Mouse (Mus musculus) forebrain, embryonic 14.5 days (tissue): ENCODE data around the gene Dock4. TPM values are rescaled to one million over a fixed set of nuclear protein-coding genes. Genes with fewer than 3 reads are reported as not detected.

ENCODE experiments used
- ATAC-seq: fragments of 200-750 bp; cut with Nextera tagmentation; 2 replicates; pipeline ENCODE4 v1.8.0; 2017; ENCODE audit warnings: mild to moderate bottlenecking, moderate library complexity
- DNase-seq: peaks from one replicate; pipeline ENCODE4 v3.0.0-alpha.2; 2015; ENCODE audit warnings: low spot score
- H3K27ac ChIP-seq: fragments of 300-500 bp; sonication (generic); 2 replicates; pipeline ENCODE4 v1.5.1; 2014; ENCODE audit warnings: low read depth, mild to moderate bottlenecking, control low read depth, low read length, moderate library complexity
- H3K27me3 ChIP-seq: fragments of 300-500 bp; sonication (generic); replicated peaks from 2 replicates; pipeline ENCODE4 v1.6.1; 2014; ENCODE audit warnings: low read length, control low read depth, mixed read lengths; ENCODE audit not compliant: control insufficient read depth, insufficient read depth
- H3K36me3 ChIP-seq: fragments of 300-500 bp; sonication (generic); 2 replicates; pipeline ENCODE4 v1.6.1; 2014; ENCODE audit warnings: low read length, control low read depth; ENCODE audit not compliant: control insufficient read depth, insufficient read depth
- H3K4me1 ChIP-seq: fragments of 300-500 bp; sonication (generic); 2 replicates; pipeline ENCODE4 v1.6.1; 2014; ENCODE audit warnings: antibody characterized with exemption, low read length, control low read depth; ENCODE audit not compliant: control insufficient read depth, insufficient read depth
- H3K4me2 ChIP-seq: fragments of 300-500 bp; sonication (generic); 2 replicates; pipeline ENCODE4 v1.6.1; 2014; ENCODE audit warnings: mild to moderate bottlenecking, control low read depth, low read length
- H3K4me3 ChIP-seq: fragments of 300-500 bp; sonication (generic); 2 replicates; pipeline ENCODE4 v1.5.1; 2014; ENCODE audit warnings: low read depth, low read length, control low read depth
- H3K9ac ChIP-seq: fragments of 300-500 bp; sonication (generic); 2 replicates; pipeline ENCODE4 v1.6.1; 2014; ENCODE audit warnings: mild to moderate bottlenecking, low read length, control low read depth, moderate library complexity
- H3K9me3 ChIP-seq: fragments of 300-500 bp; sonication (generic); replicated peaks from 2 replicates; pipeline ENCODE4 v1.6.1; 2016; ENCODE audit warnings: low read length, control low read depth, mixed read lengths; ENCODE audit not compliant: control insufficient read depth
- WGBS: fragments of 180-500 bp; shearing (Covaris S2); extraction: QIAGEN DNeasy Blood & Tissue Kit; methylation state at CpG from one replicate; pipeline ENCODE4 v1.1.7; 2014; 5-methylcytosine and 5-hydroxymethylcytosine counted together
- polyA plus RNA-seq: library from polyadenylated mRNA; unstranded; fragments of >200 nt; fragmentation: Nextera tagmentation; extraction: Ambion mirVana; gene quantifications from 2 replicates; pipeline ENCODE4 v1.2.1, GENCODE M21; 2014

The Dock4 gene
- polyA plus RNA-seq, 1 experiment from 2014 or later: 9.7 TPM

GRCm38 (mm10) chr12:40801456-40801855 is 355.7 kb downstream of the Dock4 start:
- H3K36me3 ChIP-seq: no peaks in the 10 kb centered on the region
- peaks cover 12% of the 10 kb centered on the region for H3K4me1 ChIP-seq
- no peaks in the 10 kb centered on the region for H3K9me3 ChIP-seq
- H3K4me2 ChIP-seq: no peak overlapping the region
- DNase-seq: no peak
- no peak overlapping the region for H3K27ac ChIP-seq
- WGBS: 80% methylated on average over 3 of the region's 3 CpGs
- no peak overlapping the region for H3K9ac ChIP-seq
- no peak overlapping the region for H3K4me3 ChIP-seq
- no peak for ATAC-seq
- H3K27me3 ChIP-seq: no peaks in the 10 kb centered on the region

GRCm38 (mm10) chr12:40805257-40805656 is 359.5 kb downstream of the Dock4 start:
- Histone ChIP-seq H3K27ac (no peak overlapping the region), H3K36me3 (peaks cover 14% of the 10 kb centered on the region), H3K27me3 (no peaks in the 10 kb centered on the region), H3K9ac (no peak overlapping the region), H3K4me3 (no peak overlapping the region), H3K4me2 (no peak overlapping the region), H3K4me1 (no peaks in the 10 kb centered on the region), H3K9me3 (no peaks in the 10 kb centered on the region)
- ATAC-seq (no peak), DNase-seq (no peak)
- WGBS: 74% methylated on average over 2 of the region's 2 CpGs

GRCm38 (mm10) chr12:40807916-40808315 is 362.2 kb downstream of the Dock4 start:
- H3K27ac ChIP-seq: no peak overlapping the region

GRCm38 (mm10) chr12:40813474-40813873 is 367.7 kb downstream of the Dock4 start:
- DNase-seq (no peak), ATAC-seq (no peak)
- Histone ChIP-seq H3K9me3 (no peaks in the 10 kb centered on the region), H3K4me1 (no peaks in the 10 kb centered on the region), H3K4me2 (no peak overlapping the region), H3K27ac (no peak overlapping the region), H3K9ac (no peak overlapping the region), H3K36me3 (0 out of 2 replicates have a peak, but pooled peaks cover 3% of the 10 kb centered on the region), H3K4me3 (no peak overlapping the region), H3K27me3 (no peaks in the 10 kb centered on the region)
- WGBS: 60% methylated on average over 2 of the region's 2 CpGs

More at GRCm38 (mm10) chr12:40807916-40808315, 362.2 kb downstream of the Dock4 start:
- Histone ChIP-seq H3K9ac (no peak overlapping the region), H3K4me3 (no peak overlapping the region), H3K27me3 (no peaks in the 10 kb centered on the region), H3K4me1 (no peaks in the 10 kb centered on the region), H3K4me2 (no peak overlapping the region), H3K36me3 (peaks cover 14% of the 10 kb centered on the region), H3K9me3 (no peaks in the 10 kb centered on the region)
- ATAC-seq: no peak
- DNase-seq: no peak
- 92% methylated on average over 1 of the region's 1 CpGs for WGBS

GRCm38 (mm10) chr12:40814659-40815363 is 369.1 kb downstream of the Dock4 start:
- DNase-seq (peak; percentile 71), ATAC-seq (no peak)
- Histone ChIP-seq H3K4me1 (no peaks in the 10 kb centered on the region), H3K27me3 (no peaks in the 10 kb centered on the region), H3K36me3 (no peaks in the 10 kb centered on the region), H3K27ac (no peak overlapping the region), H3K4me3 (no peak overlapping the region), H3K9me3 (no peaks in the 10 kb centered on the region), H3K9ac (no peak overlapping the region), H3K4me2 (no peak overlapping the region)

- Histone ChIP-seq H3K27ac (no peak overlapping the region), H3K9ac (no peak overlapping the region), H3K4me3 (no peak overlapping the region), H3K4me2 (no peak overlapping the region), H3K9me3 (no peaks in the 10 kb centered on the region), H3K36me3 (0 out of 2 replicates have a peak, but pooled peaks cover 4% of the 10 kb centered on the region), H3K27me3 (no peaks in the 10 kb centered on the region), H3K4me1 (no peaks in the 10 kb centered on the region)
- 88% methylated on average over 6 of the region's 6 CpGs for WGBS
- DNase-seq: no peak
- no peak for ATAC-seq
Observed at GRCm38 (mm10) chr12:40818046-40818708, 372.4 kb downstream of the Dock4 start.

GRCm38 (mm10) chr12:40823631-40824030 is 377.9 kb downstream of the Dock4 start:
- peaks cover 4% of the 10 kb centered on the region; the same call in 1 of the 2 replicates for H3K36me3 ChIP-seq
- ATAC-seq (no peak), DNase-seq (no peak)
- no peaks in the 10 kb centered on the region for H3K4me1 ChIP-seq
- H3K4me2 ChIP-seq: no peak overlapping the region
- H3K4me3 ChIP-seq: no peak overlapping the region
- H3K9ac ChIP-seq: no peak overlapping the region
- no peaks in the 10 kb centered on the region for H3K27me3 ChIP-seq
- WGBS: 94% methylated on average over 5 of the region's 5 CpGs
- H3K27ac ChIP-seq: no peak overlapping the region
- H3K9me3 ChIP-seq: no peaks in the 10 kb centered on the region

- Histone ChIP-seq H3K9me3 (no peaks in the 10 kb centered on the region), H3K36me3 (peaks cover 9% of the 10 kb centered on the region; the same call in 1 of the 2 replicates), H3K27me3 (no peaks in the 10 kb centered on the region), H3K9ac (no peak overlapping the region), H3K4me1 (no peaks in the 10 kb centered on the region), H3K27ac (no peak overlapping the region), H3K4me2 (no peak overlapping the region), H3K4me3 (no peak overlapping the region)
- 75% methylated on average over 2 of the region's 2 CpGs for WGBS
- ATAC-seq: no peak
- DNase-seq: peak; percentile 14
Observed at GRCm38 (mm10) chr12:40824251-40824650, 378.5 kb downstream of the Dock4 start.

- H3K36me3 ChIP-seq: peaks cover 14% of the 10 kb centered on the region; the same call in 1 of the 2 replicates
- no peak overlapping the region for H3K27ac ChIP-seq
- 93% methylated on average over 5 of the region's 5 CpGs for WGBS
- no peak for ATAC-seq
- H3K9ac ChIP-seq: no peak overlapping the region
- no peaks in the 10 kb centered on the region for H3K4me1 ChIP-seq
- H3K4me2 ChIP-seq: no peak overlapping the region
- no peaks in the 10 kb centered on the region for H3K9me3 ChIP-seq
- H3K4me3 ChIP-seq: no peak overlapping the region
- DNase-seq: no peak
- H3K27me3 ChIP-seq: no peaks in the 10 kb centered on the region
Observed at GRCm38 (mm10) chr12:40825935-40826460, 380.2 kb downstream of the Dock4 start.
